Mouse (Mus musculus) thymus, postnatal 0 days (tissue): ENCODE data around the gene Gm15091. TPM values are rescaled to one million over a fixed set of nuclear protein-coding genes. Genes with fewer than 3 reads are reported as not detected.
"Not testable (repeated sequence)": the region's sequence is repeated elsewhere in the genome, so short reads cannot be mapped to it uniquely, and the experiment has no call there.

ENCODE experiments used
- DNase-seq: peaks from one replicate; pipeline ENCODE4 v3.0.0-alpha.2; 2015; ENCODE audit warnings: low spot score
- polyA plus RNA-seq: library from polyadenylated mRNA; unstranded; fragments of >200 nt; fragmentation: Nextera tagmentation; extraction: Ambion mirVana; gene quantifications from 2 replicates; pipeline ENCODE4 v1.2.1, GENCODE M21; 2015

The Gm15091 gene
- polyA plus RNA-seq = not detected in 2 replicates

DNA sequence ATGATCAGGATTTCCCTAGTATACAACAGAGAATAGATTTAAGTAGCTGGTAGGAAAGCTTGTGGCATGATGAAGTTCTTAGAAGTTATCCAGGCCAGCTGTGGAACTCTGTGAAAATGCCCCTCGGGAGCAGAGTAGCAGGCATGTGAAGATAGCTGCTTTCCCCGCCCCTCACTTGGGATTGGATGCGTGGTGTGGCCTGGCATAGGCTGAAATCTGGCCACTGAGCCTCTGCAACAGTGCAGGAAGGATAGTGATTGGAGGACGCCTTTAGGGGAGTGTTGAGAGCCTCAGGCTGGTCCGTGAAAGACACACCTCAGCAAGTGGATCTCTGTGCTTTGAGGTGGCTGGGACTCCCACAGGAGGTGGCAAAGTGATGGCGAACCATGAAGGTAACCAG, at the start of gene Gm15091:
TSS of gene Gm15091 (plus strand) at position 301 of the 400 bp plus-strand sequence.
- not testable (repeated sequence) for DNase-seq

Other genes with a start within 250 kb of the Gm15091 start
- not detected in 2 replicates for gene Gm15097, start 157.2 kb upstream of the Gm15091 start, polyA plus RNA-seq